Mouse (Mus musculus): Measurements from ENCODE around the gene Il12rb2. TPM values are rescaled to one million over a fixed set of nuclear protein-coding genes. Genes with fewer than 3 reads are reported as not detected.

The Il12rb2 gene
- total RNA-seq, 1 experiment = 0.58 TPM

DNA sequence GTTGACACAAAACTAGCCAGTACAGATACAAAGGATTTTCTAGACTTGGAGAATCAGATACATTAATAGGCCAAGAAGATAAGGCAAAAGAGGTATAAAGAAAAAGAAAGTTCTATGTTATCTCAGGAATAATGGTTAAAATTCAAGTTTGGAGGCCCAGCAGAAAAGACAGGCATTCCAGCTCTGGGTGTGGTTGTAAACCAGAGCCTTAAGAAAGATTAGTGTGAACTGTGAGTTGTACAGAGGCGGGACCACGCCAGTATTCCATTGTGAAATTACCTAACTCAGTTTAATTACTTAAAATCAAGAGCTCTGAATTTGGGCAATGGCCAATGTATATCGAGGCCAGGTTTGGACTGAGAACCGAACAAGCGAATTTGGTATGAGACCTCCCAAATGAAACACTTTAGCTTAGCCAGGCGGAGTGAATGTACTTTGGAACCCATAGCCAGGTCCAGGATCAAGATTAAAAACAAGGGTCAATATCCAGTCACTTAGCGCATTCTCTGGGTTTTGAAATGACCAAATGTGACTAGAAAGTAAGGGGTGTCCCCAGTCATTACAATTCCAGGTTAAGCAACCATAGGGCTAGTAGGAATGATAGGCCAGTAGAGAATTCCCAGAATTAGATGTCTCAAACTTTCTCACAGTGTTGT is 132.1 kb downstream of the Il12rb2 start:
- Histone ChIP-seq H3K9me3 (ENCODE audit: control insufficient read depth, insufficient read depth, low read depth, low read length) (no peaks in the 10 kb centered on the region), H3K4me1 (ENCODE audit: control insufficient read depth in 2 of 2, insufficient read depth in 2 of 2, low read length in 2 of 2, poor library complexity in 1 of 2) (peaks cover 10 to 13% of the 10 kb centered on the region in 2 experiments), H3K27ac (ENCODE audit: insufficient read depth, low read depth, low read length, poor library complexity, severe bottlenecking) (no peak overlapping the region; the same call in 1 of the 2 replicates), H3K4me3 (ENCODE audit: insufficient read depth in 1 of 2, low read depth in 1 of 2, low read length in 2 of 2, poor library complexity in 1 of 2, severe bottlenecking in 1 of 2) (no peak overlapping the region), H3K36me3 (ENCODE audit: control insufficient read depth, insufficient read depth, low read length, poor library complexity, severe bottlenecking) (peaks cover 2% of the 10 kb centered on the region; the same call in 1 of the 2 replicates), H3K9ac (ENCODE audit: insufficient read depth, low read depth, low read length, poor library complexity, severe bottlenecking) (no peak overlapping the region; the same call in 1 of the 2 replicates)
- in situ Hi-C loops (cut with MboI; ENCODE audit: low sequenced_read_pairs in 2 of 2, unreplicated experiment in 2 of 2) = no loop called here
- no peak for DNase-seq (ENCODE audit: low read depth, low spot score)
- no peak for TF ChIP-seq CHD2 (IDR thresholded peaks at IDR 0.05; ENCODE audit: low read depth, low read length)
- no peak for TF ChIP-seq ZC3H11A (IDR thresholded peaks at IDR 0.05; ENCODE audit: borderline replicate concordance, low read depth, low read length)
- TF ChIP-seq ZNF384 (IDR thresholded peaks at IDR 0.05; ENCODE audit: low read depth, low read length) = no peak
- TF ChIP-seq HCFC1 (IDR thresholded peaks at IDR 0.05; ENCODE audit: borderline replicate concordance, insufficient read depth, low read length) = no peak
- no peak for TF ChIP-seq MAFK (IDR thresholded peaks at IDR 0.05; ENCODE audit: insufficient read depth, low read depth, low read length)

Other genes starting within 250 kb of the Il12rb2 start
- gene Serbp1, start 138.0 kb downstream of the Il12rb2 start, total RNA-seq (2012; rRNA removed) = 787 and 1,032 TPM in 2 replicates
- 0.09 and 0.11 TPM in 2 replicates for gene Il23r, start 115.7 kb upstream of the Il12rb2 start, total RNA-seq (2012; rRNA removed)
- gene Tacstd2, start 159.6 kb upstream of the Il12rb2 start, total RNA-seq (2012; rRNA removed) = 4.6 and 6.4 TPM in 2 replicates